Mouse (Mus musculus) ES-Bruce4 (cell line): ENCODE measurements at regions not wholly inside any gene's neighbourhood (a gene's known extent, or its start where the extent isn't known, plus 50 kb on each side); places are given as distances from the start of the nearest gene placed in this dataset.

ENCODE experiments used
- H3K27ac ChIP-seq: 2 replicates; pipeline ENCODE4 v1.5.1; 2012; ENCODE audit warnings: low read length, inconsistent platforms; ENCODE audit not compliant: insufficient read depth
- H3K27me3 ChIP-seq: 2 replicates; pipeline ENCODE4 v1.6.1; 2012; ENCODE audit warnings: mild to moderate bottlenecking, low read length, inconsistent platforms; ENCODE audit not compliant: control insufficient read depth, poor library complexity, insufficient read depth, severe bottlenecking
- H3K36me3 ChIP-seq: 2 replicates; pipeline ENCODE4 v1.6.1; 2012; ENCODE audit warnings: inconsistent platforms, mild to moderate bottlenecking, low read length, moderate library complexity; ENCODE audit not compliant: control insufficient read depth, poor library complexity, insufficient read depth, severe bottlenecking
- H3K4me1 ChIP-seq: one replicate; pipeline ENCODE4 v1.8.1; 2011; ENCODE audit warnings: low read length; ENCODE audit not compliant: control insufficient read depth, insufficient read depth
- H3K4me3 ChIP-seq: 2 replicates; pipeline ENCODE4 v1.5.1; 2011; ENCODE audit warnings: low read depth, mild to moderate bottlenecking, low read length
- H3K9ac ChIP-seq: 2 replicates; pipeline ENCODE4 v1.6.1; 2012; ENCODE audit warnings: low read depth, mild to moderate bottlenecking, inconsistent platforms; ENCODE audit not compliant: poor library complexity, severe bottlenecking
- H3K9me3 ChIP-seq: replicated peaks from 2 replicates; pipeline ENCODE4 v1.6.1; 2012; ENCODE audit warnings: mild to moderate bottlenecking, low read length, inconsistent platforms; ENCODE audit not compliant: control insufficient read depth, poor library complexity, insufficient read depth, severe bottlenecking
- CTCF ChIP-seq: IDR thresholded peaks from one replicate; pipeline ENCODE4 v1.8.1; 2011; ENCODE audit warnings: low read depth, low read length
- EP300 ChIP-seq: IDR thresholded peaks from 2 replicates; pipeline ENCODE4 v1.6.1; 2011; ENCODE audit warnings: low read depth, low read length; ENCODE audit not compliant: insufficient read depth
- POLR2A ChIP-seq: IDR thresholded peaks from one replicate; pipeline ENCODE4 v1.8.1; 2011; ENCODE audit warnings: low read length; ENCODE audit not compliant: insufficient read depth

DNA sequence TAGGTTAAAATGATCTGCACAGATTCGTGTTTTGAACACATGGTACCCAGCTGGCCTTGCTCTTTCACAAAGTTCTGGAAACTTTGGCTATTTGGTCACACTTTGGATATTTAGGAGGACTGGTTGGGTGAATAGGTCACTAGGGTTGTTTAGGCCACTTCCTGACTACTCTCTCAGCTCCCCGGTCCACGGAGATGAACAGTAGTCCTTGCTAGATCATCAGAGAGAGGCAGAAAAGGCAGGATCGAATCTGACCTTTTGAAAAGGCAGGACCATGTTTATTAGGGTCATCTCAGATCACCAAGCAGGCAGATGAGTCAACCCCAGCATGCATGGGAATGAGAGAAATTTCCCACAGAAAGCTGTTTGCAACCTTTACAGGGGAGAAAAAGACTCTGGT, 229.3 kb upstream of the Sall1 start:
- Histone ChIP-seq H3K36me3 (no peaks in the 10 kb centered on the region), H3K9ac (no peak overlapping the region), H3K4me1 (peaks cover 9% of the 10 kb centered on the region), H3K9me3 (peaks cover 3% of the 10 kb centered on the region; the same call in 1 of the 2 replicates), H3K27me3 (peaks cover 16% of the 10 kb centered on the region), H3K27ac (no peak overlapping the region), H3K4me3 (no peak overlapping the region)
- TF ChIP-seq POLR2A, result no peak
- TF ChIP-seq CTCF, result no peak
- no peak for TF ChIP-seq EP300

DNA sequence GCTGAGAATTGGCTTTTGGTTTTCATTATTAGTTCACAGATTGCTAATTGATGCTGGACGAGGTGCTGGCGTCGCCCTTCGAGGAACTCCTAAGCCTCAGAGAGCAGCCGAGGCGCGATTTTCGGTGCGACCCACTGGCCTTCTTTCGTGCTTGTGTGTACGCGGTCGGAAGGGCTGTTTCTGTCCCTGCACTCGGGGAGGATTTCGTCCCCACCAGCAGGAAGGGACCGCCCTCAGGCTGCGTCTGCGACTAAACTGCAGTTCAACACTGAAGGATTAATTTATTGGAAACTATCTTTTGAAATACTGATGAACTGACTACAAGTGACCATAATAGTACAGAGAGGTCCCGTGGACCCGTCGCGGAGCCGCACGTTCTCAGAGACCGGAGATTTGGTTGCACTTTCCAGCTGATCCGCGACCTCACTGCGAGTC, 228.4 kb upstream of the Sall1 start:
- no peak for TF ChIP-seq EP300
- peaks cover 9% of the 10 kb centered on the region for H3K4me1 ChIP-seq

DNA sequence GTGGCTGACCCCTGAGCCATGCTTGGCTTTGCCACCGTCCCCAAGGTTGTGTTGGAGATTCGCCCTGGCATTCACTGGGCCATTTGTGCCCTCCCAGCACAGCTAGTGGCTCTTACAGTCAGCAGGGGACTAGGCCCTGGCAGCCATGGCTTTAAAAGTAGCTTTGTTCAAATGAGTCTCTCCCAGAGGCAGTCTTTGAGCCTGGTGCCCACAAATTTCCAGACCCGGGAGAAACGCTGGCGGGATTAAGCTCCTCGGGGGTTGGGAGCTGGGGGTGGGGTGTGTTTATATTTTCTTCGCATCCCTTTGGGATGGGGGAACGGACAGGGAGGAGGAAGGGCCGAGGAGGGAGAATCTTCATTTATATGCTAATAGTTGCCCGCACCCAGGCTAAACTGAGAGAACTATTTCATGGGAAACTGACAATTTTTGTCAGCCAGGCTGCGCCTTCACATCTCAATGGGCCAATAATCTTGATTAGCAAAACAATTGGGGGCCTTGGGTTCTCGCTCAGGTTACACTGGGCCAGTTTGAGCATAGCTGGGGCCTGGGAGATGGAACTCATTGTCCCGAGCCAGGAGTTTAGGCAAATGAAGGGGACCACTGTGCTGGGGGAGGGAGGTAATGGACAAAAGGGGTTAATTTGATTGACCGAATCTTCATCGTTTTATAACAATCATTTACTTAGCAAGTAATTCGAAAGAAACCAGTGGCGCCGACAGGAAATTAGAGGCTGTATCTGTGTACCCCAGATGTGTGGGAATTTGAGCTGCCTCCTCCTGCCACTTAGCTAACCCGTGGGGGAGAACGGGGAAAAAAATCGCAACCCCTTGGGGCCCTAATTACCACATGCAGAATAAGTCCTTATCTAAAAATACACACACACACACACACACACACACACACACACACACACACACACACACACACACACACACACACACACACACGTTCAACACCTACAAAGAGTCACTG, 227.7 kb upstream of the Sall1 start:
- H3K27me3 ChIP-seq, result peaks cover 16% of the 10 kb centered on the region
- peak overlapping the region; percentile 59 for H3K27ac ChIP-seq
- H3K9me3 ChIP-seq, result peaks cover 5% of the 10 kb centered on the region; the same call in 1 of the 2 replicates
- H3K36me3 ChIP-seq, result no peaks in the 10 kb centered on the region
- peak overlapping the region; percentile 8 for H3K9ac ChIP-seq
- peak overlapping the region; percentile 56 for H3K4me3 ChIP-seq
- TF ChIP-seq POLR2A, result no peak
- TF ChIP-seq CTCF, result no peak
- TF ChIP-seq EP300, result peak; percentile 89
- peaks cover 9% of the 10 kb centered on the region for H3K4me1 ChIP-seq

More for the DNA sequence above, 228.4 kb upstream of the Sall1 start:
- peaks cover 16% of the 10 kb centered on the region for H3K27me3 ChIP-seq
- peak overlapping the region; percentile 56 for H3K4me3 ChIP-seq
- no peak overlapping the region for H3K27ac ChIP-seq
- H3K9me3 ChIP-seq, result peaks cover 5% of the 10 kb centered on the region; the same call in 1 of the 2 replicates
- H3K9ac ChIP-seq, result peak overlapping the region; percentile 8; the same call in 1 of the 2 replicates
- H3K36me3 ChIP-seq, result no peaks in the 10 kb centered on the region

DNA sequence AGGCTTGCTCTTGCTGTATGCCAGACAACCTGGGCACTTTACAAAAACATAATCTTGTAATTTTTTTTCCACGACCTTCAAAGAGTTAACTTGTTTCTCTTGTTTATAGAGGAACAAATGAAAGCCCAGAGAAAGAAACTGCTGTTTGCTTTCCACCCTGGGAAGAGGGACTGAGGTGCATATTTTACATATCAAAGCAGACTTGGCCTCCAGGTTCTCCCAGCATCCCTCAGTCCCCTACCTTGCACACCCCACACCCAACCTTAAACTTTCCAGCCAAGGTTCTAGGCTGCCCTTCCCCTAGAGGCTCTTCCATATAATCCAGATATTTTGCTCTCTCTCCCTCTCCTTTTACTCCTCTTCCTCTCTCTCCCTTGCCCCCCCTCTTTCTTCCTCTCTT, 226.0 kb upstream of the Sall1 start:
- Histone ChIP-seq H3K9me3 (peaks cover 15% of the 10 kb centered on the region), H3K27me3 (peaks cover 16% of the 10 kb centered on the region), H3K4me1 (peaks cover 9% of the 10 kb centered on the region), H3K4me3 (no peak overlapping the region), H3K27ac (no peak overlapping the region), H3K36me3 (no peaks in the 10 kb centered on the region), H3K9ac (no peak overlapping the region)
- TF ChIP-seq EP300 (peak; percentile 78), CTCF (no peak), POLR2A (no peak)

DNA sequence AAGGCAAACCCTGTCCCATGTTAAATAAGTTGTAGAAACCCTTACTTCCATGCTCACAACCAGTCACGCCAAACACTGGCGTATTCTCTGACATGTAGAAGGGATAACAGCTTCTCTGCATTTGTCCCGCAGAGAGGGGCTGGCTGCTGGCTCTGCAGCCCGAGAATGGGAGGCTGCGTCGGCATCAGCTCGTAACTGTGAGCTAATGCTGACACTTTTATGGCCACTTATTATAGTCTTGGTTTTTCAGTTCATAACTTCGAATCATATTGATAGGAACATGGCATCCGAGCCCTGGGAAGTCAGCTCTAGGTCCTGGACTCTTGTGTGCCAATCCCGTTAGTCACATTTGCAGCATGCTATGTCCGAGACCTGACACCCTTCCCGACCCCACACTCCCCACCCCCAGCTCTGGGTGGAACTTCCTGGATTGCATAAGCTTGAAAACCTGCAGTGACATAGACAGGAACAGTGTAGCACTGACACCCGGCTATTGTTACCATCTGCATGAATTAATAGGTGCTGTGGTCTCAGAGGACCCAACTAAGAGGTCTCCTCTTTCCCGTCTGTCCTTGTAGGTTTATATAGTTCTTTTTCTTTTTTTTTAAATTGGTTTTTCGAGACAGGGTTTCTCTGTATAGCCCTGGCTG, 217.3 kb upstream of the Sall1 start:
- TF ChIP-seq EP300 (no peak), CTCF (no peak), POLR2A (no peak)
- Histone ChIP-seq H3K27me3 (no peaks in the 10 kb centered on the region), H3K27ac (no peak overlapping the region), H3K9ac (no peak overlapping the region), H3K9me3 (peaks cover 12% of the 10 kb centered on the region), H3K36me3 (no peaks in the 10 kb centered on the region), H3K4me1 (no peaks in the 10 kb centered on the region), H3K4me3 (no peak overlapping the region)

DNA sequence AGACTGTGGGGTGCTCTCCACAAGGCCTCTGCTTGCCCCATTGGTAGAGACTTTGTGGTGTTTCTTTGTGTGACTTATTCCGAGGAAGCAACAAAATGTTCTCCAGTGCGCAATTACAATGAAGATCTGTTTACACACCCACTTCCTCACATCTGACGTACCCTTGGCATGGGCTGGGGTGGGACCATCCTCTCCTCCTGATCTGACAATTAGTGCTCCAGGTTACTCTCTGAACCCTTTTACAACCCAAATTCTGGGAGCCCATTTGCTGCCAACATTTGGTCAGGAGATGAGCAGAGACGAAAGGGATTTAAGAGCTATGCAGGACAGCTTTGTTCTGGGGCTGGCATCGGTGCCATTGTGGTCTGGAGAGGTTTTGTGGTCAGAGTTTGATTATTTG, 215.9 kb upstream of the Sall1 start:
- Histone ChIP-seq H3K4me3 (no peak overlapping the region), H3K36me3 (no peaks in the 10 kb centered on the region), H3K9me3 (peaks cover 8% of the 10 kb centered on the region; the same call in 1 of the 2 replicates), H3K4me1 (no peaks in the 10 kb centered on the region), H3K27ac (no peak overlapping the region), H3K27me3 (no peaks in the 10 kb centered on the region), H3K9ac (no peak overlapping the region)
- TF ChIP-seq EP300 (no peak), CTCF (no peak), POLR2A (no peak)
